Mouse (Mus musculus): ENCODE results near the gene Gm1123. TPM values are rescaled to one million over a fixed set of nuclear protein-coding genes. Genes with fewer than 3 reads are reported as not detected.

Gene Gm1123
- polyA plus RNA-seq, 1 experiment from 2014 or later, result 14.5 TPM

DNA sequence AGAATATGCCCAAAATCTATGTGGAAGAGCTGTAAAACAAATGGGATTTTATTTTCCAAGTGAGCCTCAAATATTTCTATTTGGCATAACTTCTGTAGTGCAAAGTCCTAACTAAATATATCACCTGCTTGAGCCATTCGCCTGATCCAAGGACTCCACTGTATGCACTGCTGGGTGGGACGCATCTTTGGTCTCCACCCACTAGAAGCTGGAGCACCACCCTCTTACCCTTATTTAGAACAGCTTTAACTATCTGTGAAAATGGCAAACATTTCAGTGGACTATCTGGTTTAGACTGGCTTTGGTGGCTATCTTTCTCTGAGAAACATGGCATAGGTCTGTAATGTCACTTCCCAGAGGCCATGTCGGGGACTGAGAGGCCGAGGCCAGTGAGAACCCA is 7.1 kb upstream of the Gm1123 start:
- H3K36me3 ChIP-seq, result peaks cover 3% of the 10 kb centered on the region; the same call in 1 of the 2 replicates
- H3K4me2 ChIP-seq (replicated peaks), result no peak overlapping the region
- H3K4me3 ChIP-seq (replicated peaks), result no peak overlapping the region
- no peaks in the 10 kb centered on the region for H3K4me1 ChIP-seq (replicated peaks)
- H3K9me3 ChIP-seq, result no peaks in the 10 kb centered on the region
- 76% methylated on average over 4 of the region's 4 CpGs for WGBS
- no peaks in the 10 kb centered on the region for H3K27me3 ChIP-seq (replicated peaks)
- H3K9ac ChIP-seq, result no peak overlapping the region
- H3K27ac ChIP-seq, result no peak overlapping the region
- peak; percentile 25; the same call in 1 of the 2 replicates for ATAC-seq

DNA sequence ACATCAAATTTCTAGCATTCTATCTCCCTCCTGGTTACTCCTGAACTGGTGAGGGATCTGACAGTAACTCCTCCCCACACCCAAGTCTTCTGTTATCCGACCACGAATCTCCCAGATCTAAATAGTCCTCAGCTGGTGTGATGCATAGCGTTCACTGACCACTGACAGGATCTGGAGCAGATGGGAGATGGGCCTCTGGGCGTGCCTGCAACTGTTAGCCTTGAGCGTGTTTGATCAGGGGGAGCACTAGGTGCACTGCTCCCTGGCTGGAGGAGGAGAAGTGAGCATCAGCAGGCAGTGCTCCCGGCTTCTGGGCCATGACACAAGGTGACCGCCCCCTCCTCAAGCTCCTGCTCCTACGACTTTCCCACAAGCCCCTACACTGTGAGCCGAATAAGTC is 6.5 kb upstream of the Gm1123 start:
- peak; percentile 34 for ATAC-seq
- H3K27me3 ChIP-seq (replicated peaks), result no peaks in the 10 kb centered on the region
- no peak overlapping the region for H3K9ac ChIP-seq
- no peak overlapping the region for H3K27ac ChIP-seq
- H3K36me3 ChIP-seq, result peaks cover 3% of the 10 kb centered on the region; the same call in 1 of the 2 replicates
- H3K4me1 ChIP-seq (replicated peaks), result no peaks in the 10 kb centered on the region
- no peak overlapping the region for H3K4me3 ChIP-seq (replicated peaks)
- H3K4me2 ChIP-seq (replicated peaks), result no peak overlapping the region
- WGBS, result 64% methylated on average over 9 of the region's 9 CpGs
- no peaks in the 10 kb centered on the region for H3K9me3 ChIP-seq

GRCm38 (mm10) chr9:99034111-99034510 is 1.4 kb downstream of the Gm1123 start:
- Histone ChIP-seq H3K27ac (no peak overlapping the region), H3K27me3 (replicated peaks) (no peaks in the 10 kb centered on the region), H3K4me1 (replicated peaks) (peaks cover 3% of the 10 kb centered on the region; the same call in 1 of the 2 replicates), H3K36me3 (no peaks in the 10 kb centered on the region), H3K9ac (no peak overlapping the region), H3K9me3 (no peaks in the 10 kb centered on the region), H3K4me2 (replicated peaks) (no peak overlapping the region), H3K4me3 (replicated peaks) (no peak overlapping the region)
- WGBS, result 86% methylated on average over 8 of the region's 8 CpGs
- no peak for ATAC-seq

- Histone ChIP-seq H3K9ac (no peak overlapping the region), H3K27ac (no peak overlapping the region), H3K4me2 (replicated peaks) (no peak overlapping the region), H3K9me3 (no peaks in the 10 kb centered on the region), H3K4me1 (replicated peaks) (peaks cover 3% of the 10 kb centered on the region; the same call in 1 of the 2 replicates), H3K36me3 (no peaks in the 10 kb centered on the region), H3K27me3 (replicated peaks) (no peaks in the 10 kb centered on the region), H3K4me3 (replicated peaks) (no peak overlapping the region)
- 60% methylated on average over 8 of the region's 8 CpGs for WGBS
- ATAC-seq, result peak; percentile 70
Observed at GRCm38 (mm10) chr9:99032031-99032430, 3.5 kb downstream of the Gm1123 start.

GRCm38 (mm10) chr9:99021751-99022150 is 13.8 kb downstream of the Gm1123 start:
- Histone ChIP-seq H3K9ac (no peak overlapping the region), H3K36me3 (no peaks in the 10 kb centered on the region), H3K27me3 (replicated peaks) (no peaks in the 10 kb centered on the region), H3K9me3 (no peaks in the 10 kb centered on the region), H3K4me2 (replicated peaks) (no peak overlapping the region), H3K27ac (no peak overlapping the region), H3K4me3 (replicated peaks) (no peak overlapping the region), H3K4me1 (replicated peaks) (no peaks in the 10 kb centered on the region)
- WGBS, result 84% methylated on average over 4 of the region's 4 CpGs
- no peak for ATAC-seq

DNA sequence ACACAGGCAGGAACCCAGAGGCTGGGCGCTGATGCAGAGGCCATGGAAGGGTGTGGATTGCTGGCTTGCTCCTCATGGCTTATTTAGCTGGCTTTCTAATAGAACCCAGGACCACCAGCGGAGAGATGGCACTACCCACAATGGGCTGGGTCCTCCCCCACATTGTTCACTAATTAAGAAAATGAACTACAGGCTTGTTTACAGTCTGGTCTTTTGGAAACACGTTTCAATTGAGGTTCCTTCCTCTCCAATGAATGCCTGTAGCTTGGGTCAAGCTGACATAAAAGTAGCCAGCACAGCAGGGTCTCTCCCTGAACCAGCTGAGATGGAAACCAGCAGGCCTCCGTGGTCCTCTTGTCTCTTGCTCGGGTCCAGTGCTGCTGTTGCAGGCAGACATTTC is 14.3 kb downstream of the Gm1123 start:
- no peaks in the 10 kb centered on the region for H3K27me3 ChIP-seq (replicated peaks)
- no peak overlapping the region for H3K4me3 ChIP-seq (replicated peaks)
- WGBS, result 56% methylated on average over 5 of the region's 5 CpGs
- no peak overlapping the region for H3K27ac ChIP-seq
- H3K9me3 ChIP-seq, result no peaks in the 10 kb centered on the region
- no peaks in the 10 kb centered on the region for H3K4me1 ChIP-seq (replicated peaks)
- H3K36me3 ChIP-seq, result no peaks in the 10 kb centered on the region
- ATAC-seq, result no peak
- H3K9ac ChIP-seq, result no peak overlapping the region
- no peak overlapping the region for H3K4me2 ChIP-seq (replicated peaks)

GRCm38 (mm10) chr9:99017679-99018078 is 17.8 kb downstream of the Gm1123 start:
- Histone ChIP-seq H3K4me3 (replicated peaks) (no peak overlapping the region), H3K36me3 (no peaks in the 10 kb centered on the region), H3K27ac (no peak overlapping the region), H3K9me3 (no peaks in the 10 kb centered on the region), H3K9ac (no peak overlapping the region), H3K4me2 (replicated peaks) (no peak overlapping the region), H3K4me1 (replicated peaks) (no peaks in the 10 kb centered on the region), H3K27me3 (replicated peaks) (no peaks in the 10 kb centered on the region)
- 76% methylated on average over 6 of the region's 6 CpGs for WGBS
- ATAC-seq, result no peak

DNA sequence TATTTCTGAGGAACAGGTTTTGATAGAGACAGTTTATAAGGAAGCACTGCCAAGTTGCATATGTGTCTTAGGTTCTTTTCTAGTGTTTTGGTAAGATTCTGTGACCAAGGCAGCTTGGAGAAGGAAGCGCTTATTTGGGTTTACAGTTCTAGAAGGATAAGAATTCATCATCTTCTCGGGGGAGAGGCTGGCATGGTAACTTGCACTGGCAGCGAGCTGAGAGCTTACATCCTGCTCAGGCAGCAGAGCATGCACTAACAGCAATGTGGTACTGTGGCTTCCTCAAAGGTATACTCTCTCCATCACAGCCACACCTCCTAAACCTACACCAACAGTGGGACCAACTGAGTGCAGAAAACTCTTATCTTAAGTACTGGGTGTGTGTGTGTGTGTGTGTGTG is 18.8 kb downstream of the Gm1123 start:
- WGBS, result 49% methylated on average over 3 of the region's 3 CpGs

GRCm38 (mm10) chr9:99016301-99016700 is 19.2 kb downstream of the Gm1123 start:
- no peaks in the 10 kb centered on the region for H3K36me3 ChIP-seq
- no peak overlapping the region for H3K4me3 ChIP-seq (replicated peaks)
- no peaks in the 10 kb centered on the region for H3K4me1 ChIP-seq (replicated peaks)
- no peaks in the 10 kb centered on the region for H3K9me3 ChIP-seq
- 70% methylated on average over 3 of the region's 3 CpGs for WGBS
- ATAC-seq, result no peak
- H3K4me2 ChIP-seq (replicated peaks), result no peak overlapping the region
- H3K27me3 ChIP-seq (replicated peaks), result no peaks in the 10 kb centered on the region
- H3K9ac ChIP-seq, result no peak overlapping the region
- H3K27ac ChIP-seq, result no peak overlapping the region

More for the DNA sequence above, 18.8 kb downstream of the Gm1123 start:
- H3K4me3 ChIP-seq (replicated peaks), result no peak overlapping the region
- H3K4me1 ChIP-seq (replicated peaks), result no peaks in the 10 kb centered on the region
- H3K9ac ChIP-seq, result no peak overlapping the region
- H3K27me3 ChIP-seq (replicated peaks), result no peaks in the 10 kb centered on the region
- H3K9me3 ChIP-seq, result no peaks in the 10 kb centered on the region
- ATAC-seq, result no peak
- no peak overlapping the region for H3K27ac ChIP-seq
- no peak overlapping the region for H3K4me2 ChIP-seq (replicated peaks)
- no peaks in the 10 kb centered on the region for H3K36me3 ChIP-seq

GRCm38 (mm10) chr9:99009898-99010199 is 25.7 kb downstream of the Gm1123 start:
- Histone ChIP-seq H3K4me1 (replicated peaks) (no peaks in the 10 kb centered on the region), H3K4me2 (replicated peaks) (no peak overlapping the region), H3K27me3 (replicated peaks) (no peaks in the 10 kb centered on the region), H3K9me3 (no peaks in the 10 kb centered on the region), H3K36me3 (no peaks in the 10 kb centered on the region), H3K27ac (no peak overlapping the region), H3K9ac (no peak overlapping the region), H3K4me3 (replicated peaks) (no peak overlapping the region)
- ATAC-seq, result no peak
- 89% methylated on average over 3 of the region's 3 CpGs for WGBS

GRCm38 (mm10) chr9:99009069-99009897 is 26.2 kb downstream of the Gm1123 start:
- ATAC-seq, result no peak
- H3K27ac ChIP-seq, result no peak overlapping the region
- H3K27me3 ChIP-seq (replicated peaks), result no peaks in the 10 kb centered on the region
- H3K4me2 ChIP-seq (replicated peaks), result no peak overlapping the region
- H3K4me1 ChIP-seq (replicated peaks), result no peaks in the 10 kb centered on the region
- 65% methylated on average over 12 of the region's 12 CpGs for WGBS
- no peaks in the 10 kb centered on the region for H3K36me3 ChIP-seq
- H3K9me3 ChIP-seq, result no peaks in the 10 kb centered on the region
- no peak overlapping the region for H3K9ac ChIP-seq
- H3K4me3 ChIP-seq (replicated peaks), result no peak overlapping the region

DNA sequence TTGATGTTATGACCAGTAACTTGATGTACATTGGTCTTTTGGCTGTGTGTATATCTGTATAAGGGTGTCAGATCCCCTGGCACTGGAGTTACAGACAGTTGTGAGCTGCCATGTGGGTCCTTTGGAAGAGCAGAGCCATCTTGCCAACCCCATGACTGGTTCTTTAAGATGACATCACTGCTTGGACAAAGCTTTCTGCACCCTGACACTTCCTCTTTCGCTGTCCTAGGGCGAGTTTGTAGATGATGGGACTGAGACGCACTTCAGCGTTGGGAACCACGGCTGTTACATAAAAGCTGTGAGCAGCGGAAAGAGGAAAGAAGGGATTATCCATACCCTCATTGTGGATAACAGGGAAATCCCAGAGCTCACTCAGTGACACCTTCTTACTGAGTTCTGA is 34.2 kb downstream of the Gm1123 start:
- H3K9me3 ChIP-seq, result no peaks in the 10 kb centered on the region
- no peak overlapping the region for H3K4me2 ChIP-seq (replicated peaks)
- no peak for ATAC-seq
- no peak overlapping the region for H3K4me3 ChIP-seq (replicated peaks)
- H3K27me3 ChIP-seq (replicated peaks), result no peaks in the 10 kb centered on the region
- 88% methylated on average over 6 of the region's 6 CpGs for WGBS
- H3K36me3 ChIP-seq, result no peaks in the 10 kb centered on the region
- no peaks in the 10 kb centered on the region for H3K4me1 ChIP-seq (replicated peaks)
- no peak overlapping the region for H3K27ac ChIP-seq
- H3K9ac ChIP-seq, result no peak overlapping the region

DNA sequence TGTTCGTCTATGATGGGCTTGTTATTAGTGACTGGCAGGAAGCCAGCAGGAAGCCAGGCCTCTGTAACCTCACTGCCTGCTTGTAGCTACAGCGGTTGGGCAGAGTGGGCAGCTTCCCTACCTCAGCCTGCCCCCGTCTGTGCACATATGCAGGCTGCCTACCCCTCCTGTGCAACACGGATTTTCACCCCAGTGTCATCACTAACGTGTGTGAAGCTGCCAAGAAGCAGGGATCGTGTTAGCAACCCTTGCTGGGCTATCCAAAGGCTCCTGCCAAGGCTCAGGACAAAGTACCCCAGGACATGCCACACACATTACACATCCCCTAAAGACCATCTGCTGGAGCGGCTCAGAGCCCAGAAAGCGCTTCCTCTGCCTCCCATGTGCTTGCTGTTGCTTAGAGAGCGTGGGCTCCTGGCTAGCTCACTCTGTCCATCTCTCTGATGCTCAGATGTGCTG is 35.6 kb downstream of the Gm1123 start:
- Histone ChIP-seq H3K4me3 (replicated peaks) (no peak overlapping the region), H3K9me3 (no peaks in the 10 kb centered on the region), H3K27me3 (replicated peaks) (no peaks in the 10 kb centered on the region), H3K9ac (no peak overlapping the region), H3K36me3 (no peaks in the 10 kb centered on the region), H3K4me2 (replicated peaks) (no peak overlapping the region), H3K27ac (no peak overlapping the region), H3K4me1 (replicated peaks) (no peaks in the 10 kb centered on the region)
- 78% methylated on average over 9 of the region's 9 CpGs for WGBS
- no peak for ATAC-seq
